Mouse (Mus musculus) kidney, postnatal 0 days (tissue): ENCODE measurements at regions not wholly inside any gene's neighbourhood (a gene's known extent, or its start where the extent isn't known, plus 50 kb on each side); places are given as distances from the start of the nearest gene placed in this dataset.

Experiments used
- ATAC-seq: fragments of 200-750 bp; cut with Nextera tagmentation; replicated peaks from 2 replicates; pipeline ENCODE4 v1.8.0; 2017; ENCODE audit warnings: low read depth, moderate number of reproducible peaks, moderate TSS enrichment, moderate library complexity; ENCODE audit not compliant: low FRiP score
- DNase-seq: peaks from one replicate; pipeline ENCODE4 v3.0.0-alpha.2; 2016; ENCODE audit warnings: low spot score
- H3K27ac ChIP-seq: fragments of 300-500 bp; sonication (generic); 2 replicates; pipeline ENCODE4 v1.5.1; 2014; ENCODE audit warnings: mild to moderate bottlenecking
- H3K27me3 ChIP-seq: fragments of 300-500 bp; sonication (generic); 2 replicates; pipeline ENCODE4 v1.6.1; 2014; ENCODE audit warnings: low read length, mixed read lengths; ENCODE audit not compliant: insufficient read depth
- H3K36me3 ChIP-seq: fragments of 300-500 bp; sonication (generic); 2 replicates; pipeline ENCODE4 v1.6.1; 2014; ENCODE audit warnings: low read length, mixed read lengths; ENCODE audit not compliant: insufficient read depth
- H3K4me1 ChIP-seq: fragments of 300-500 bp; sonication (generic); replicated peaks from 2 replicates; pipeline ENCODE4 v1.6.1; 2014; ENCODE audit warnings: antibody characterized with exemption, low read length, mixed read lengths; ENCODE audit not compliant: insufficient read depth
- H3K4me2 ChIP-seq: fragments of 300-500 bp; sonication (generic); 2 replicates; pipeline ENCODE4 v1.6.1; 2014; ENCODE audit warnings: mild to moderate bottlenecking, low read length, moderate library complexity, mixed read lengths
- H3K4me3 ChIP-seq: fragments of 300-500 bp; sonication (generic); replicated peaks from 2 replicates; pipeline ENCODE4 v1.5.1; 2014; ENCODE audit warnings: low read depth, low read length
- H3K9ac ChIP-seq: fragments of 300-500 bp; sonication (generic); 2 replicates; pipeline ENCODE4 v1.6.1; 2014; ENCODE audit warnings: low read depth, low read length
- H3K9me3 ChIP-seq: fragments of 300-500 bp; sonication (generic); replicated peaks from 2 replicates; pipeline ENCODE4 v1.6.1; 2016; ENCODE audit warnings: low read length, inconsistent platforms, mixed read lengths
- CTCF ChIP-seq: IDR thresholded peaks from 2 replicates; pipeline ENCODE4 v1.5.1; 2016; ENCODE audit warnings: antibody characterized with exemption, low read depth, mild to moderate bottlenecking, moderate library complexity
- WGBS: fragments of 180-500 bp; shearing (Covaris S2); extraction: QIAGEN DNeasy Blood & Tissue Kit; methylation state at CpG from one replicate; pipeline ENCODE4 v1.1.7; 2014; 5-methylcytosine and 5-hydroxymethylcytosine counted together

DNA sequence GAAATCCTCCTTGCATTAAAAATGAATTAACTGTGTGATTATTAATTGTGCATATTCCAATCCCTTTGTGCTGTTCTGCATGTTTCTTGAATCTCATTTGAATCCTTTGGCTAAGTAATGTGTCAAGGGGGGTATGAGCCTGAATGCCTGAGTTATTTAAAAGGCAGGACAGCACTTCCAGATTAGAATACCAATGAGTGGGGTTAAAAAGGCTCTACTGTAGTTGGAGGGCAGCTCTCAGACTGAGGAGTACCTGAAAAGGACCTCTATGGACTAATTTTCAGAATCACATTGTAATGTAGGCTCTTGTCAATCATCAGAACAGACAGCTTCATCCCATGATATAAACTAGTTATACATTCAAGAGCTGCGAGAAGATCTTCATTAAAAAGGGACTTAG is 417.9 kb downstream of the Grb14 start:
- Histone ChIP-seq H3K27me3 (no peaks in the 10 kb centered on the region), H3K4me2 (no peak overlapping the region), H3K9ac (no peak overlapping the region), H3K27ac (no peak overlapping the region), H3K9me3 (no peaks in the 10 kb centered on the region), H3K36me3 (no peaks in the 10 kb centered on the region), H3K4me3 (no peak overlapping the region), H3K4me1 (no peaks in the 10 kb centered on the region)
- no peak for DNase-seq
- WGBS = 93% methylated on average over 1 of the region's 1 CpGs
- no peak for TF ChIP-seq CTCF
- ATAC-seq = no peak

DNA sequence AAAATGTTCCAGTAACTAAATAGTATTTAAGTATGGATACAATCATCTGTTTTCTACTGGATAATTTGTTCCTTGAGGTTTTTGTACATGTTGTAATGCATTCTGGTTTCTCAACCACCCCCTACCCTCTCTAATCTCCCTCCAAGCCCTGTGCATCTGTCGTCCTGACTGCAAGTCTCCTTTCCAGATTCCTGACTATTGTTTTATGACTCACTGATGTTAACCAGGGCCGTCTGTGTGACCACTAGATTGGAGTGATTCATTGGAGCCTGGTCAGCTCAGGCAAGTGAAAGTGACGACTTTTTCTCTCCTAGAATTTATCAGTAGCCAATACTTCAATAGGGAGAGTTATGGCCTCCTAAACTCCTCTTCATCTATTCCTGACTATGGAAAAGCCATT is 442.5 kb downstream of the Grb14 start:
- Histone ChIP-seq H3K36me3 (no peaks in the 10 kb centered on the region), H3K4me3 (no peak overlapping the region), H3K4me1 (no peaks in the 10 kb centered on the region), H3K4me2 (no peak overlapping the region), H3K27ac (no peak overlapping the region), H3K9me3 (no peaks in the 10 kb centered on the region), H3K9ac (no peak overlapping the region), H3K27me3 (no peaks in the 10 kb centered on the region)
- WGBS = 26% methylated on average over 3 of the region's 3 CpGs
- no peak for ATAC-seq
- DNase-seq = no peak
- no peak for TF ChIP-seq CTCF

GRCm38 (mm10) chr2:64536032-64536431 is 438.2 kb upstream of the Fign start:
- Histone ChIP-seq H3K9me3 (no peaks in the 10 kb centered on the region), H3K9ac (no peak overlapping the region), H3K4me2 (no peak overlapping the region), H3K36me3 (no peaks in the 10 kb centered on the region), H3K27me3 (no peaks in the 10 kb centered on the region), H3K4me3 (no peak overlapping the region), H3K4me1 (no peaks in the 10 kb centered on the region), H3K27ac (no peak overlapping the region)
- ATAC-seq (no peak), DNase-seq (no peak)
- 83% methylated on average over 5 of the region's 5 CpGs for WGBS
- no peak for TF ChIP-seq CTCF

DNA sequence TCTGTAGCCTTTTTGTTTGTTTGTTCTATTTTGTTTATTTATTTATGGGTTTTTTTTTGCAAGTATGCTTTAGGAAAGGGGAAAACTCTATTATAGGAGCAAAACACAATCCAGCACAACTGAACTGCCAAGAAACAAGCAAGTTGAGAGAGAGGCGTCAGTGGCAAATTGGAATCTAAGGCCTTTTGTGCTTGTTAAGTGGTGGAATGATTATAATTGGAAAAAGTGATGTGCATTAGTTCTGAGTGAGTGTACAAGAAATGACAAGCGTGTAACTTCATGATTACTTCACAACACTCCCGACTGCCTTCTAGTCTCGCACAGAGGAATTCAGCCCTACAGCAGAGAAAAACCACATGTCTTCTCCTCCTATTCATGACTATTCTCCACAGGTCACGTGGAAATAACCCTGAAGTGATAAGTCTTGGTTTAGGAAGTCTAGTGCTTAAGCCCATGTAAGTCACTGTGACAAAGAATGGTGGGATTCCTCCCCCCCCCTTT is 437.6 kb upstream of the Fign start:
- TF ChIP-seq CTCF = no peak
- H3K36me3 ChIP-seq = no peaks in the 10 kb centered on the region
- WGBS = 72% methylated on average over 5 of the region's 5 CpGs
- H3K27me3 ChIP-seq = no peaks in the 10 kb centered on the region
- H3K4me3 ChIP-seq = no peak overlapping the region
- DNase-seq = peak; percentile 21
- no peak for ATAC-seq
- H3K9me3 ChIP-seq = no peaks in the 10 kb centered on the region
- H3K4me1 ChIP-seq = no peaks in the 10 kb centered on the region
- H3K27ac ChIP-seq = no peak overlapping the region
- H3K9ac ChIP-seq = no peak overlapping the region
- H3K4me2 ChIP-seq = no peak overlapping the region

GRCm38 (mm10) chr2:64534869-64535268 is 437.0 kb upstream of the Fign start:
- no peak for ATAC-seq

GRCm38 (mm10) chr2:64534344-64534743 is 436.5 kb upstream of the Fign start:
- Histone ChIP-seq H3K27ac (no peak overlapping the region), H3K4me3 (no peak overlapping the region), H3K9me3 (no peaks in the 10 kb centered on the region), H3K4me2 (no peak overlapping the region), H3K9ac (no peak overlapping the region), H3K36me3 (no peaks in the 10 kb centered on the region), H3K4me1 (no peaks in the 10 kb centered on the region), H3K27me3 (no peaks in the 10 kb centered on the region)
- DNase-seq = no peak
- no peak for ATAC-seq
- TF ChIP-seq CTCF = peak; percentile 34; the same call in 1 of the 2 replicates
- WGBS = 61% methylated on average over 2 of the region's 2 CpGs

More at GRCm38 (mm10) chr2:64534869-64535268, 437.0 kb upstream of the Fign start:
- DNase-seq = no peak
- H3K4me3 ChIP-seq = no peak overlapping the region
- H3K4me1 ChIP-seq = no peaks in the 10 kb centered on the region
- H3K36me3 ChIP-seq = no peaks in the 10 kb centered on the region
- no peak overlapping the region for H3K4me2 ChIP-seq
- no peak overlapping the region for H3K27ac ChIP-seq
- TF ChIP-seq CTCF = no peak
- 93% methylated on average over 13 of the region's 13 CpGs for WGBS
- H3K27me3 ChIP-seq = no peaks in the 10 kb centered on the region
- no peak overlapping the region for H3K9ac ChIP-seq
- H3K9me3 ChIP-seq = no peaks in the 10 kb centered on the region

DNA sequence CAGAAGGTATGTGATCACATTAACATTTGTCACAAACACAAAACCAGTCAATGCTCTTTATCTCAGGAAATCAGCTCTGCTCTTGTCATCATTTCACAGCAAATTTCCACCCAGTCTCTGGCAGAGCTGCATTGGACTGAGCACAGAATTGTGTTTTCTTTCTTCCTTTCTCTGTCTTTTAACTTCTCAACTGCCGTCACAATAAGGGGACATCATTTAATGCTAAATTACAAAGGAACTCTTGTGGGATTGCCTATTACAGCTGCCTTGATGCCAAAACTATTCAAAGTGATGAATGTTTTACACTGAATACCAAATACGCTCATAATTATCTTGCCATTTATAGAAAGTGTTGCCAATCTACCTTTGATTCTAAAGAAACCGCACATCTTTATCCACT is 424.9 kb upstream of the Fign start:
- H3K4me1 ChIP-seq = no peaks in the 10 kb centered on the region
- H3K4me2 ChIP-seq = no peak overlapping the region
- H3K36me3 ChIP-seq = no peaks in the 10 kb centered on the region
- H3K27ac ChIP-seq = no peak overlapping the region
- H3K9me3 ChIP-seq = no peaks in the 10 kb centered on the region
- H3K4me3 ChIP-seq = no peak overlapping the region
- TF ChIP-seq CTCF = no peak
- H3K9ac ChIP-seq = no peak overlapping the region
- no peaks in the 10 kb centered on the region for H3K27me3 ChIP-seq
- DNase-seq = no peak
- WGBS = 94% methylated on average over 3 of the region's 3 CpGs
- ATAC-seq = no peak
